In the genomic region with DNA sequence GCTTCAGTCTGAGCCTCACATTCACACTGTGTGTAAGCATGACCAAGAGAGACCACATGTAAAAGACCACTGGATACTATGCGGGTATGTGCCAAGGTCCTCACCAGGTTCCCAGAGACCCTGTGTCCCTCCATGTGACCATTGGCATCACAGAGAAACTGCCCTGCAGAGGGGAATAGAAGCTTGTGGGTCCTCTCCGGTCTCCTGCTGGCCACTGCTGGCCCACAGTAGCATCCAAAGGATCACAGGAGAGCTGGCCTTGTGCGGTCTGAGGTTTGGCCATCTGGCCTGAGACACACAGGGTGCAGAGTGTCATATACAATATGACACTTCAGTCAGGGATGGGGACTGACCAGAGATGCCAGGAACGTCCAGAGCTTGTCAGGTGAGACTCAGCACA, we compare ENCODE assay signal across 16 mouse cellular contexts. TPM values are rescaled to one million over a fixed set of nuclear protein-coding genes. Genes with fewer than 3 reads are reported as not detected.
"Had no signal": no experiment of that assay in that cellular context is flagged by ENCODE, and none has a peak within 500 bp of the region (broad histone marks: within the 10 kb centered on the region; RNA-seq: fewer than 3 reads in every experiment).

No protein-coding gene starts in this region.

- H3K4me3 ChIP-seq: kidney, embryonic 15.5 days; left cerebral cortex, adult 2 months; liver, embryonic 13.5 days; neural tube, embryonic 13.5 days; stomach, embryonic 15.5 days had no signal

- H3K4me2 ChIP-seq: kidney, embryonic 15.5 days; liver, embryonic 13.5 days; lung, embryonic 14.5 days; midbrain, embryonic 11.5 days; neural tube, embryonic 13.5 days; stomach, embryonic 15.5 days had no signal

- H3K9me3 ChIP-seq: kidney, embryonic 15.5 days; liver, embryonic 13.5 days; neural tube, embryonic 13.5 days; stomach, embryonic 15.5 days had no signal

- H3K9ac ChIP-seq: kidney, embryonic 15.5 days; liver, embryonic 13.5 days; lung, embryonic 14.5 days; neural tube, embryonic 13.5 days; stomach, embryonic 15.5 days had no signal

- H3K27ac ChIP-seq: kidney, embryonic 15.5 days; left cerebral cortex, adult 2 months; liver, embryonic 13.5 days; neural tube, embryonic 13.5 days; stomach, embryonic 15.5 days had no signal

- H3K36me3 ChIP-seq: kidney, embryonic 15.5 days; liver, embryonic 13.5 days; neural tube, embryonic 13.5 days; stomach, embryonic 15.5 days had no signal

- DNase-seq: kidney, adult 8-10 months; kidney, postnatal 10 days; layer of hippocampus, postnatal 36 days; liver, embryonic 13.5 days; lung, embryonic 14.5 days; midbrain, embryonic 14.5 days; right cerebral cortex, adult 18-20 months; right cerebral cortex, postnatal 25 days; spleen, adult 18-20 months; thymus, postnatal 36 days had no signal

RNA-seq across cellular contexts. Expression of a gene that starts 4.0 kb away (rescaled TPM):
- total RNA-seq: neutrophil, adult 5-6 weeks had no signal
- polyA plus RNA-seq: liver, embryonic 13.5 days had no signal

RNA-seq across cellular contexts. Expression of a gene that starts 24.1 kb away (rescaled TPM):
- total RNA-seq: neutrophil, adult 5-6 weeks had no signal
